Mouse (Mus musculus) midbrain, embryonic 12.5 days (tissue): ENCODE measurements around the gene Tiprl. TPM values are rescaled to one million over a fixed set of nuclear protein-coding genes. Genes with fewer than 3 reads are reported as not detected.

Experiments used
- ATAC-seq: fragments of 200-750 bp; cut with Nextera tagmentation; 2 replicates; pipeline ENCODE4 v1.8.0; 2017; ENCODE audit warnings: low read depth, moderate TSS enrichment, moderate library complexity; ENCODE audit not compliant: low FRiP score
- H3K27ac ChIP-seq: fragments of 300-500 bp; sonication (generic); replicated peaks from 2 replicates; pipeline ENCODE4 v1.5.1; 2016; ENCODE audit warnings: mild to moderate bottlenecking
- H3K27me3 ChIP-seq: fragments of 300-500 bp; sonication (generic); 2 replicates; pipeline ENCODE4 v1.6.1; 2016; ENCODE audit warnings: mild to moderate bottlenecking
- H3K36me3 ChIP-seq: fragments of 300-500 bp; sonication (generic); 2 replicates; pipeline ENCODE4 v1.6.1; 2016
- H3K4me1 ChIP-seq: fragments of 300-500 bp; sonication (generic); 2 replicates; pipeline ENCODE4 v1.6.1; 2016
- H3K4me2 ChIP-seq: fragments of 300-500 bp; sonication (generic); replicated peaks from 2 replicates; pipeline ENCODE4 v1.6.1; 2016; ENCODE audit warnings: mild to moderate bottlenecking, moderate library complexity
- H3K4me3 ChIP-seq: fragments of 300-500 bp; sonication (generic); 2 replicates; pipeline ENCODE4 v1.5.1; 2016; ENCODE audit warnings: mild to moderate bottlenecking
- H3K9ac ChIP-seq: fragments of 300-500 bp; sonication (generic); replicated peaks from 2 replicates; pipeline ENCODE4 v1.6.1; 2016; ENCODE audit warnings: mild to moderate bottlenecking, moderate library complexity
- H3K9me3 ChIP-seq: fragments of 300-500 bp; sonication (generic); 2 replicates; pipeline ENCODE4 v1.6.1; 2016; ENCODE audit warnings: mild to moderate bottlenecking
- WGBS: fragments of 180-500 bp; shearing (Covaris S2); methylation state at CpG from one replicate; pipeline ENCODE4 v1.1.7; 2016; 5-methylcytosine and 5-hydroxymethylcytosine counted together
- polyA plus RNA-seq: library from polyadenylated mRNA; unstranded; fragments of >200 nt; fragmentation: Nextera tagmentation; extraction: Ambion mirVana; gene quantifications from 2 replicates; pipeline ENCODE4 v1.2.1, GENCODE M21; 2016

Tiprl gene
- polyA plus RNA-seq, 1 experiment from 2014 or later, result 101 TPM

GRCm38 (mm10) chr1:165190068-165190467 is 46.7 kb downstream of the Tiprl start:
- Histone ChIP-seq H3K9me3 (no peaks in the 10 kb centered on the region), H3K4me2 (no peak overlapping the region), H3K36me3 (no peaks in the 10 kb centered on the region), H3K27me3 (peaks cover 15% of the 10 kb centered on the region), H3K4me1 (peaks cover 24% of the 10 kb centered on the region), H3K27ac (no peak overlapping the region), H3K4me3 (no peak overlapping the region), H3K9ac (no peak overlapping the region)
- ATAC-seq, result no peak
- 78% methylated on average over 6 of the region's 6 CpGs for WGBS

DNA sequence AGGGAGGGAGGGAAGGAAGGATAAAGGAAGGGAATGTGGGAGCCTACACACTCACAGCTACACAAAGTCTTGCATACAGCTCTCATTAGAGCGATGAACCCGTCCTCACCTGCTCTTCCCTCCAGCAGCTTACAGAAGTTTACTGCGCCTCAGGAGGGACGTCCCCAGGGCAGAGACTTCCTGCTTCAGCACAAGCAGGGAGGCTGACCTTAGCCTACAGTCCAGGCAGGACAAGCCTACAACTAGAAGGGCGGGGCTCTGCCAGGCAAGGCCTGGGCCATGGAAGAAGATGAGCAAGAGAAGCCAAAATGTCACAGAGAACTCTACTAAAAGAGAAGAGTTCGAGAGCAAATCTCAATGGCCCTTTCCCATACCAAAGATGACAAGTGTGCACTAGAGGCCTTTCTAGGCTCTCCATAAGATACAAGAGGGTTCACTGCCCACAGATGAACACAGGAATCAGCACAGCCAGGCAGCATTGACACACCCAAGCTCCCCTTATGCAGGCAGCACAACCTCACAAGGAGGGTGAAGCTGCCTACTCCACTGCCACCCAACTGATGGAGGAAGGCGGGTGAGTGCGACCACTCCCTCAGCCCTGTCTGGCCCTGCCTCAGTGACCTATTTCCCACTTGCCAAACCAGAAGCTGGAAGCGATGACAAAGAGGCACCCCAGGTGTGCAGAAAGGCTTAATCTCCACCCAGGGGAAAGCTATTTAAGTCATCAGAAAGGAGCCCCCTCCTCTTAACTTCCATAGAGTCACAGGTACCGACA is 47.8 kb downstream of the Tiprl start:
- no peak for ATAC-seq
- H3K27ac ChIP-seq, result no peak overlapping the region
- H3K36me3 ChIP-seq, result no peaks in the 10 kb centered on the region
- no peak overlapping the region for H3K4me3 ChIP-seq
- H3K4me1 ChIP-seq, result peaks cover 17% of the 10 kb centered on the region
- no peaks in the 10 kb centered on the region for H3K9me3 ChIP-seq
- H3K27me3 ChIP-seq, result peaks cover 4% of the 10 kb centered on the region
- WGBS, result 70% methylated on average over 9 of the region's 10 CpGs
- no peak overlapping the region for H3K4me2 ChIP-seq
- no peak overlapping the region for H3K9ac ChIP-seq

DNA sequence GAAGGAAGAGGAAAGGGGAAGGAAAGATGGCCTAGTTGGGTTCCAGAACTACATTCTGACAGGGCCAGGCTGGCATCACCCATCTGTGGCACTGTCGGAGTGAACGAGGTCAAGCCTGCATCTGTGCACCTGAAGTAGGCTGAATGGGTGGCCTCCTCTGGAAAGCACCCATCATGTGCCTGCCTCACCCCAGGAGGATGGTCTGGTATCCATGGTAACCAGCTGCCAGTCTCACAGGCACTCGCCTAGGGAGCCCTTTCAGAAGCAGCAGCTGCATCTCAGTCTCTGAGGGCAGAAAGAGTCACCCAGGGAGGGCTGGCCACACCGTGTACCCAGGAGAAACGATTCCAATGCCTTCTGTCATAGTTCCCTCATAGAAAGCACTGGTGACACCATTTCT is 49.4 kb downstream of the Tiprl start:
- ATAC-seq, result no peak
- H3K9me3 ChIP-seq, result no peaks in the 10 kb centered on the region
- WGBS, result 42% methylated on average over 5 of the region's 5 CpGs
- no peak overlapping the region for H3K4me3 ChIP-seq
- H3K36me3 ChIP-seq, result no peaks in the 10 kb centered on the region
- H3K4me1 ChIP-seq, result peaks cover 13% of the 10 kb centered on the region
- H3K27ac ChIP-seq, result no peak overlapping the region
- H3K4me2 ChIP-seq, result no peak overlapping the region
- H3K27me3 ChIP-seq, result no peaks in the 10 kb centered on the region
- H3K9ac ChIP-seq, result no peak overlapping the region

GRCm38 (mm10) chr1:165186491-165186890 is 50.3 kb downstream of the Tiprl start:
- no peak overlapping the region for H3K4me3 ChIP-seq
- no peak for ATAC-seq
- H3K27me3 ChIP-seq, result no peaks in the 10 kb centered on the region
- peaks cover 13% of the 10 kb centered on the region for H3K4me1 ChIP-seq
- H3K9me3 ChIP-seq, result no peaks in the 10 kb centered on the region
- WGBS, result 79% methylated on average over 12 of the region's 12 CpGs
- H3K4me2 ChIP-seq, result no peak overlapping the region
- no peaks in the 10 kb centered on the region for H3K36me3 ChIP-seq
- H3K9ac ChIP-seq, result no peak overlapping the region
- H3K27ac ChIP-seq, result no peak overlapping the region

GRCm38 (mm10) chr1:165185116-165185515 is 51.7 kb downstream of the Tiprl start:
- H3K4me3 ChIP-seq, result no peak overlapping the region
- H3K9me3 ChIP-seq, result no peaks in the 10 kb centered on the region
- no peaks in the 10 kb centered on the region for H3K27me3 ChIP-seq
- H3K4me1 ChIP-seq, result peaks cover 13% of the 10 kb centered on the region
- H3K9ac ChIP-seq, result no peak overlapping the region
- WGBS, result 75% methylated on average over 7 of the region's 7 CpGs
- H3K27ac ChIP-seq, result no peak overlapping the region
- no peak overlapping the region for H3K4me2 ChIP-seq
- no peak for ATAC-seq
- H3K36me3 ChIP-seq, result no peaks in the 10 kb centered on the region

- 90% methylated on average over 3 of the region's 3 CpGs for WGBS
These were observed 52.6 kb downstream of the Tiprl start for GRCm38 (mm10) chr1:165184178-165184577.

GRCm38 (mm10) chr1:165183400-165183799 is 53.4 kb downstream of the Tiprl start:
- H3K9me3 ChIP-seq, result no peaks in the 10 kb centered on the region
- H3K4me3 ChIP-seq, result no peak overlapping the region
- 79% methylated on average over 6 of the region's 6 CpGs for WGBS
- no peak for ATAC-seq
- no peak overlapping the region for H3K9ac ChIP-seq
- H3K27me3 ChIP-seq, result no peaks in the 10 kb centered on the region
- no peak overlapping the region for H3K27ac ChIP-seq
- no peaks in the 10 kb centered on the region for H3K36me3 ChIP-seq
- H3K4me2 ChIP-seq, result no peak overlapping the region
- peaks cover 13% of the 10 kb centered on the region for H3K4me1 ChIP-seq

More at GRCm38 (mm10) chr1:165184178-165184577, 52.6 kb downstream of the Tiprl start:
- no peak for ATAC-seq
- Histone ChIP-seq H3K9ac (no peak overlapping the region), H3K9me3 (no peaks in the 10 kb centered on the region), H3K4me2 (no peak overlapping the region), H3K4me1 (peaks cover 13% of the 10 kb centered on the region), H3K36me3 (no peaks in the 10 kb centered on the region), H3K27ac (no peak overlapping the region), H3K27me3 (no peaks in the 10 kb centered on the region), H3K4me3 (no peak overlapping the region)

DNA sequence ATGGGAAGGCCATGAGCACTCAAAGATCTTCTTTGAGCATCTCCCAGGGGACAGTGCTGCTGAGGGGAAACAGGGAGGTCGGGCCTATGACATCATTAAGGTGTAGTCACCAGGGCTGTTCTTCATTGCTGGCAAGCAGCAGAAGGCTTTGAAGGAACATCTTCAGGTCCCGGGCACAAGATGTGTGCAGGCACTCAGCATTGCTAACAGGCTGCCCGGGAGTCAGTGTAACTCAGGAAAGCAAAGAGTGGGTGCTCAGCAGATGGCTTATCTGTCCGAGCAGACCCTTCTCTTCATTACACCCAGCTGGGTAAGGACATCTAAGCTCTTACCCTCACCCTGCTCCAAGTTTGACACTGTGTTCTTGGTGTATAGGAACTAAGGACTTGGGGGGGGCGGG is 57.5 kb downstream of the Tiprl start:
- no peak overlapping the region for H3K4me2 ChIP-seq
- H3K27me3 ChIP-seq, result no peaks in the 10 kb centered on the region
- H3K36me3 ChIP-seq, result no peaks in the 10 kb centered on the region
- no peak overlapping the region for H3K9ac ChIP-seq
- H3K4me3 ChIP-seq, result no peak overlapping the region
- H3K27ac ChIP-seq, result no peak overlapping the region
- H3K9me3 ChIP-seq, result no peaks in the 10 kb centered on the region
- WGBS, result 87% methylated on average over 5 of the region's 5 CpGs
- H3K4me1 ChIP-seq, result no peaks in the 10 kb centered on the region
- ATAC-seq, result no peak

GRCm38 (mm10) chr1:165178075-165178474 is 58.7 kb downstream of the Tiprl start:
- Histone ChIP-seq H3K9me3 (no peaks in the 10 kb centered on the region), H3K27me3 (no peaks in the 10 kb centered on the region), H3K4me1 (no peaks in the 10 kb centered on the region), H3K4me3 (no peak overlapping the region), H3K27ac (no peak overlapping the region), H3K9ac (no peak overlapping the region), H3K36me3 (no peaks in the 10 kb centered on the region), H3K4me2 (no peak overlapping the region)
- WGBS, result 83% methylated on average over 6 of the region's 6 CpGs
- ATAC-seq, result no peak

- no peak for ATAC-seq
- Histone ChIP-seq H3K4me1 (no peaks in the 10 kb centered on the region), H3K9ac (no peak overlapping the region), H3K36me3 (no peaks in the 10 kb centered on the region), H3K4me2 (no peak overlapping the region), H3K4me3 (no peak overlapping the region), H3K9me3 (no peaks in the 10 kb centered on the region), H3K27ac (no peak overlapping the region), H3K27me3 (no peaks in the 10 kb centered on the region)
- 78% methylated on average over 9 of the region's 9 CpGs for WGBS
These were observed 62.7 kb downstream of the Tiprl start for GRCm38 (mm10) chr1:165174059-165174616.

GRCm38 (mm10) chr1:165171277-165171676 is 65.5 kb downstream of the Tiprl start:
- ATAC-seq, result no peak
- H3K9me3 ChIP-seq, result no peaks in the 10 kb centered on the region
- 78% methylated on average over 8 of the region's 8 CpGs for WGBS

GRCm38 (mm10) chr1:165170157-165170556 is 66.6 kb downstream of the Tiprl start:
- Histone ChIP-seq H3K27ac (no peak overlapping the region), H3K4me2 (no peak overlapping the region), H3K4me3 (no peak overlapping the region), H3K36me3 (no peaks in the 10 kb centered on the region), H3K27me3 (no peaks in the 10 kb centered on the region), H3K9me3 (no peaks in the 10 kb centered on the region), H3K9ac (no peak overlapping the region), H3K4me1 (no peaks in the 10 kb centered on the region)
- no peak for ATAC-seq
- 84% methylated on average over 5 of the region's 5 CpGs for WGBS

More at GRCm38 (mm10) chr1:165171277-165171676, 65.5 kb downstream of the Tiprl start:
- H3K4me1 ChIP-seq, result no peaks in the 10 kb centered on the region
- no peak overlapping the region for H3K4me2 ChIP-seq
- H3K36me3 ChIP-seq, result no peaks in the 10 kb centered on the region
- H3K9ac ChIP-seq, result no peak overlapping the region
- no peak overlapping the region for H3K27ac ChIP-seq
- H3K27me3 ChIP-seq, result no peaks in the 10 kb centered on the region
- H3K4me3 ChIP-seq, result no peak overlapping the region
